Mouse (Mus musculus) C2C12 (cell line): ENCODE data around the gene Aars2. TPM values are rescaled to one million over a fixed set of nuclear protein-coding genes. Genes with fewer than 3 reads are reported as not detected.

Experiments used
- H3K27me3 ChIP-seq: one replicate; pipeline ENCODE4 v1.6.1; 2011; ENCODE audit not compliant: control insufficient read depth, insufficient read depth, insufficient read length
- H3K36me3 ChIP-seq: one replicate; pipeline ENCODE4 v1.6.1; 2011; ENCODE audit not compliant: control insufficient read depth, insufficient read depth
- H3K4me3 ChIP-seq: one replicate; pipeline ENCODE4 v1.5.1; 2011; ENCODE audit warnings: mild to moderate bottlenecking, control low read depth; ENCODE audit not compliant: poor library complexity, insufficient read depth, severe bottlenecking
- H3K79me2 ChIP-seq: one replicate; pipeline ENCODE4 v1.6.1; 2011; ENCODE audit not compliant: control insufficient read depth, insufficient read depth
- H3K79me3 ChIP-seq: one replicate; pipeline ENCODE4 v1.6.1; 2011; ENCODE audit warnings: low read depth, control low read depth
- H3ac ChIP-seq: one replicate; pipeline ENCODE3; 2011; ENCODE audit warnings: low read depth; ENCODE audit not compliant: control insufficient read depth, insufficient read length
- CEBPB ChIP-seq: IDR thresholded peaks from one replicate; pipeline ENCODE4 v1.6.1; 2011; ENCODE audit warnings: low read depth, mild to moderate bottlenecking, control low read depth, moderate library complexity
- CTCF ChIP-seq: IDR thresholded peaks from one replicate; pipeline ENCODE4 v1.5.1; 2011; ENCODE audit not compliant: control insufficient read depth, insufficient read depth, insufficient read length
- FOSL1 ChIP-seq: IDR thresholded peaks from one replicate; pipeline ENCODE4 v1.8.0; 2011; ENCODE audit warnings: mild to moderate bottlenecking, low read length; ENCODE audit not compliant: poor library complexity, insufficient read depth, severe bottlenecking
- MAX ChIP-seq: IDR thresholded peaks from one replicate; pipeline ENCODE4 v1.6.1; 2011; ENCODE audit warnings: mild to moderate bottlenecking, control low read depth
- MYOD1 ChIP-seq: IDR thresholded peaks from one replicate; pipeline ENCODE4 v1.6.1; 2011; ENCODE audit warnings: low read depth; ENCODE audit not compliant: control insufficient read depth, insufficient read length
- MYOG ChIP-seq: IDR thresholded peaks from one replicate; pipeline ENCODE4 v1.6.1; 2011; ENCODE audit not compliant: control insufficient read depth, insufficient read length; ENCODE audit errors: extremely low read depth
- USF1 ChIP-seq: IDR thresholded peaks from one replicate; pipeline ENCODE4 v1.6.1; 2011; ENCODE audit warnings: low read depth, mild to moderate bottlenecking, control low read depth, moderate library complexity
- polyA plus RNA-seq: library from polyadenylated mRNA; unstranded; fragments of >200 nt; fragmentation: generic; extraction: Trizol; gene quantifications from one replicate; pipeline ENCODE4 v1.2.1, GENCODE M21; 2012; ENCODE audit warnings: missing spikeins

Aars2 gene
- polyA plus RNA-seq, 1 experiment = 14.3 TPM

DNA sequence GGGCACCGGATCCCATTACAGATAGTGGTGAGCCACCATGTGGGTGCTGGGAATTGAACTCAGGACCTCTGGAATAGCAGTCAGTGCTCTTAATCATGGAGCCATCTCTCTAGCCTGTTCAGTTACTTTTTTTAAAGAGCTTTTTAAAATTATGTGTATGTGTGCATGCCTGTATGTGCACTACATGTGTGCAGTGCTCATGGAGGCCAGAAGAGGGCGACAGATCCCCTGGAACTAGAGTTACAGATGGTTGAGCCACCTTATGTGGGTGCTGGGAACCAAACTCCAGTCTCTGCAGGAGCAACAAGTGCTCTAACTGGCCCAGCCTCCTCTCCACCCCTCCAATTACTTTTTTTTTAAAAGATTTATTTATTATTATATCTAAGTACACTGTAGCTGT lies 39.9 kb upstream of the Aars2 start:
- H3K27me3 ChIP-seq = no peaks in the 10 kb centered on the region
- no peak for TF ChIP-seq MAX
- H3ac ChIP-seq = no peak overlapping the region
- no peaks in the 10 kb centered on the region for H3K79me3 ChIP-seq
- no peaks in the 10 kb centered on the region for H3K36me3 ChIP-seq
- H3K79me2 ChIP-seq = no peaks in the 10 kb centered on the region
- no peak overlapping the region for H3K4me3 ChIP-seq

DNA sequence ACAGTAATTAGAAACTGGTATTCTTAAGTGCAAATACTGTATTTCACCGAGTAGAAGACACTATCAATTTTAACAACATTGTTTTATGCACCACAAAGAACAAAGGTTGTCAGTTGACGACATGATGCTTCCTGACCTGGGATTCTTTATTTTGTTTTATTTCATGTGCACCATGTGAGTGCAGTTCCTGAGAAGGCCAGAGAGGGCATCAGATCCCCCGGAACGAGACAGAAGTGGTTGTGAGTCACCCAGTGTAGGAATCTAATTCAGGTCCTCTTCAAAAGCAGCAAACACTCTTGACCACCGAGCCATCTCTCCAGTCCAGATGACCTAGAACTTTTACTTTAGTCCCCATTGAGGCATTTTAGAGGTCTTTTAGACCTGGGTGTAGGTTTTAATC lies 38.3 kb upstream of the Aars2 start:
- H3K4me3 ChIP-seq = no peak overlapping the region
- no peaks in the 10 kb centered on the region for H3K79me2 ChIP-seq
- TF ChIP-seq MYOG = no peak
- no peak for TF ChIP-seq CEBPB
- no peak for TF ChIP-seq USF1
- no peak for TF ChIP-seq FOSL1
- no peak for TF ChIP-seq MYOD1
- TF ChIP-seq CTCF = no peak
- no peak for TF ChIP-seq MAX
- no peaks in the 10 kb centered on the region for H3K79me3 ChIP-seq
- no peaks in the 10 kb centered on the region for H3K36me3 ChIP-seq
- H3ac ChIP-seq = no peak overlapping the region
- H3K27me3 ChIP-seq = no peaks in the 10 kb centered on the region

DNA sequence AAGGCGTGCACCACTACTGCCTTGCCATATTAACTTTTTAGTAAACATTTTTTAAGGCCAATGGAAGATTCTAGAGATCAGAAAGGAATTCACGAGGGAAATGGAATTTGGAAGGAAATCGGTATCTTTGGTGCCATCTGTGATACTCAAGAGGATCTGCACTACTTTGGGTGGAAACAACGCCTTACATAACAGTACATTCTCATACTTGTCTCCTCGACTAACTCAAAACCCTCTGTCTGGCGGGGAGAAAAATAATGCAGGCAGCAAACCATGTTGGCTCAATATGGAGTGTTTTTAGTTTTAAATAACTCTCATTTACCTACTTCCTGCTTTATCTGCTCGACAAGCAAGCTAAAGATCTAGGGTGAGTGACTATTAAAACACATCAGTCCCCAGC lies 35.9 kb upstream of the Aars2 start:
- H3K27me3 ChIP-seq = no peaks in the 10 kb centered on the region
- no peak for TF ChIP-seq USF1
- no peak for TF ChIP-seq FOSL1
- no peak for TF ChIP-seq MAX
- no peak for TF ChIP-seq CTCF
- TF ChIP-seq CEBPB = no peak
- TF ChIP-seq MYOD1 = no peak
- no peak for TF ChIP-seq MYOG
- no peaks in the 10 kb centered on the region for H3K36me3 ChIP-seq
- no peaks in the 10 kb centered on the region for H3K79me2 ChIP-seq
- H3ac ChIP-seq = no peak overlapping the region
- no peak overlapping the region for H3K4me3 ChIP-seq
- H3K79me3 ChIP-seq = no peaks in the 10 kb centered on the region

DNA sequence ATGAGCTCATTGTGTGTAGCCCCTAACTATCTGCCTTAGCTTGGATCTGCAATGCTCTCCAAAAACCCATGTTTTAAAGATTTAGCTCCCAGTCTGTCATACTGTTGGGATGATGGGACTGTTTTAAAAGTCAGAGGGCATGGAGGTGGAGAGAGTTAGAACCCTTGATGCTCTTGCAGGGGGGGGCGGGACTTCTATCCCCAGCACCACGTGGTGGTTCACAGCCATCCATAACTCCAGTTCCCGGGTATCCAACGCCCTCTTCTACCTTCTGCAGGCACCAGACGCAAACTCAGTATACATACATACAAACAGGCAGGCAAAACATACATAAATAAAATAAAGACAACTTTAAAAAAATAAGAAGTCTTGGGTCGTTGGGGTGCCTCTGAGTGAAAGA lies 33.0 kb upstream of the Aars2 start:
- H3K36me3 ChIP-seq = no peaks in the 10 kb centered on the region
- no peaks in the 10 kb centered on the region for H3K79me3 ChIP-seq
- H3ac ChIP-seq = no peak overlapping the region
- H3K27me3 ChIP-seq = no peaks in the 10 kb centered on the region
- H3K79me2 ChIP-seq = no peaks in the 10 kb centered on the region
- no peak for TF ChIP-seq MAX
- TF ChIP-seq CTCF = no peak
- no peak for TF ChIP-seq FOSL1
- no peak for TF ChIP-seq MYOG
- no peak for TF ChIP-seq MYOD1
- TF ChIP-seq USF1 = no peak
- TF ChIP-seq CEBPB = no peak
- no peak overlapping the region for H3K4me3 ChIP-seq

DNA sequence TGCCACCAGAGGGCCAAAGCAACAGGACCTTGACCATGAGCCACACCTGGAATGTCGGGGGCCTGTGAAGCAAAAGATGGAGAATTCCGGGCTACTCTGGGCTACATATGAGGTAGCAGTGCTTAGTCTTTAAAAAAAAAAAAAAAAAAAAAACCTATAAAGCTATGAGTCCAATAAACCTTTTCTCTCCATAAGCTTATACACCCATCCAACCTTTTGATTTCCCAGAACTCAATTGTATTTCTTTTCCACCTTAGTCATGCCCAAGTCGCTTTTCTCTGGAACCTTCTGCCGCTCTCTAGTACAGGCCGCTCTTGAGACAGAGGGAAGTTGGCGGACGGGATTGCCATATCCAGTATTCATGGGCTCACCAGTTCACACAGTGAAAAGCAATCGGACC lies 32.5 kb upstream of the Aars2 start:
- H3K4me3 ChIP-seq = no peak overlapping the region
- H3K36me3 ChIP-seq = no peaks in the 10 kb centered on the region
- TF ChIP-seq CEBPB (no peak), USF1 (no peak), CTCF (no peak), MAX (no peak), MYOD1 (no peak), FOSL1 (no peak), MYOG (no peak)
- no peaks in the 10 kb centered on the region for H3K79me2 ChIP-seq
- no peak overlapping the region for H3ac ChIP-seq
- no peaks in the 10 kb centered on the region for H3K27me3 ChIP-seq
- no peaks in the 10 kb centered on the region for H3K79me3 ChIP-seq

DNA sequence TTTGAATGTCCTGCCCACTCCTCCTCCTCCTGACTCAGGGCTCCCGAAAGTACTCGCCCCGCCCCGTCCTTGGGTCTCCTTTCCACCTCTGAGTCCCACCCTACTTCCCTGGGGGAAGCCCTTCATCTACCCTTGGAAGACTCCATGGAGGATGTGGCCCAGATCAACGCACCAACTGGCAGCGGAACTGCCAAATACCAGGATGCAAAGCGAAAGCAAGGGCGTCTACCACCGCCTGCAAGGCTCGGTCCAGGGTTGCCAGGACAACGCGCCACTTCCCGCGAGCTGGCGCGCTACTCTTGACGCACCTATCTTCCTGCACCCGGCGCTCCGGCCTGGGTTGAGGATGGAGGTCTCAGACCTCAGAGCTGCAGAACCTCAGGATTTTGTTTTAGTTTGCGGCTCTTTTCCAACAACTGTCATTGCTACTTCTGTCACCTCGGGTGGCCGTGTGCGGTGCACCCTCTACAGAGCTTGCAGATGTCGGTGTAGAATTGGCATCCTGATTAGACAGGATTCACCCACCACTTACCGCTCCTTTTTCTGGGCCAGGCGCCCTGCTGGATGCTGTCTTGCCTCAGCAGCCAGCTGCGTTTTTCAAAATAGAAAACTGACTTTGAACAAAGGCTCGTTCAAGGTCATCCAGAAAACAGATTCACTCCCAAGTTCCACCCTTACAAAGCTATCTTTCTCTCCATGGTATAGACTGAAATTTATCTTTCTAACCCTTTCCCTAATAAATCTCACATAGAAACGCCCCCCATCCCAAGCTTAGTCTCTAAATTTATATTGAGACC lies 31.8 kb upstream of the Aars2 start, which contains the start of gene Spats1:
TSS of gene Spats1 (minus strand) at position 747 of the 797 bp plus-strand sequence.
- H3K27me3 ChIP-seq = no peaks in the 10 kb centered on the region

More for the DNA sequence above, 31.8 kb upstream of the Aars2 start, which contains the start of gene Spats1:
- no peak for TF ChIP-seq FOSL1
- TF ChIP-seq MAX = no peak
- TF ChIP-seq MYOD1 = no peak
- no peak for TF ChIP-seq MYOG
- TF ChIP-seq CTCF = no peak
- no peak for TF ChIP-seq USF1
- TF ChIP-seq CEBPB = no peak
- H3K79me2 ChIP-seq = no peaks in the 10 kb centered on the region
- peak within 1 kb of the TSS; percentile 30 for H3ac ChIP-seq
- H3K79me3 ChIP-seq = no peaks in the 10 kb centered on the region
- no peaks in the 10 kb centered on the region for H3K36me3 ChIP-seq
- H3K4me3 ChIP-seq = no peak within 1 kb of the TSS
